Mouse (Mus musculus): Measurements from ENCODE around the gene Anln.
"Not testable (repeated sequence)": the region's sequence is repeated elsewhere in the genome, so short reads cannot be mapped to it uniquely, and the experiment has no call there.

Anln gene

DNA sequence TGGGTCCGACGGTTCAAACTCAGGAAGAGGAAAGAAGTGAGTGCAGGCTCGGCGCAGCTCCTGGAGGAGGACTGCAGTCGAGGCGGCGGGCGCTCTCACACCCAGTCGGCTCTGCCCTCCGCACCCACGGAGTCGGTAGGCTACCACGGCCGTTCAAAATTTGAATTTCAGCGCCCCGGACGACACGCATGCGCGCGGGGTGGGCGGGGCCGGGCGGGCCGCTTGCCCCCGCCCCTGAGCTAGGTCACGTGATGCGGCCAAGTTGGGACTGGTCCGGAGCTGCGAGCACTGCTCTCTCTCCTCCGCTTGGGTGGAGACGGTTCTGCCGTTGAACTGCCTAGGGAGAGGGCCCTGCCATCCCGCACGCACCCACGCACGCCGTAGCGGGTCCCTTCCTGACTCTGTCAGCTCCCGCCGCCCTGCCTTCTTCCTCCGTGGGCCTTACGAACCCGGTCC, at the start of gene Anln:
Anln (minus strand) TSS at position 168 of the 456 bp plus-strand sequence.
- peak; percentile 65 for DNase-seq (ENCODE audit: low read depth)

DNA sequence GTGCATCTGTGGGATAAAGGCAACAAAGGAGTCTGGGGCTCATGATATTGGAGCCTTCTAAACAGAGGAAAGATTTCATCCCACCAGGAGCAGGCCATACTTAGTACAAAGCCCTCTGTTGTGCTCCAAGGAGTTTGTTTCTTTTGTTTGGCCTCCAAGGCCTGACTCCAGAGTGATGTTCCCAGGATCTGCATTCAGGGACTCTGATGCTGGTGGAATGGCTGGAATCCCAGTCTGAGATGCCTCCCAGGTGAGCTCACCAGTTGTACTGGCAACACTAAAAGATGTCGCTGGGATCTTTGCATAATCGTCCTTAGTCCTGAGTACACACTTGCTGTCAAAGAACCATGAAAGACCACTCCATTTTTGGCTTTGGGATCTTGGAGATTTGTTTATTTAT, 45.1 kb upstream of the Anln start:
- no peak for DNase-seq (ENCODE audit: low read depth)

DNA sequence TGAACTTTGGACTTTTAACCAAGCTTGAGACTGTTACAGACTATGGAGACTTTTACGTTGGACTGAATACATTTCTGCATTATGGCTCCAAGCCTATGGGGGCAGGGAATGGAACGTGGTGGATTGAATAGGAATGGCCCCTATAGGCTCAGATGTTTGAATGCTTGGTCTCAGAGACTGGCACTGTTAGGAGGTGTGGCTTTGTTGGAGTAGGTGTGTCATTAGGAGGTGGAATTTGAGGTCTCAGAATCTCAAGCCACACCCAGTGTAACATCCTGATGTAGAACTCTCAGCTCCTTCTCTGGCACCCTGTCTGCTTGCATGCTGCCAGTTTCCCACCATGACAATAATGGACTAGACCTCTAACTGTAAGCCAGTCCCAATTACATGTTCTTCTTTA, 44.2 kb upstream of the Anln start:
- no peak for DNase-seq (ENCODE audit: low read depth)

DNA sequence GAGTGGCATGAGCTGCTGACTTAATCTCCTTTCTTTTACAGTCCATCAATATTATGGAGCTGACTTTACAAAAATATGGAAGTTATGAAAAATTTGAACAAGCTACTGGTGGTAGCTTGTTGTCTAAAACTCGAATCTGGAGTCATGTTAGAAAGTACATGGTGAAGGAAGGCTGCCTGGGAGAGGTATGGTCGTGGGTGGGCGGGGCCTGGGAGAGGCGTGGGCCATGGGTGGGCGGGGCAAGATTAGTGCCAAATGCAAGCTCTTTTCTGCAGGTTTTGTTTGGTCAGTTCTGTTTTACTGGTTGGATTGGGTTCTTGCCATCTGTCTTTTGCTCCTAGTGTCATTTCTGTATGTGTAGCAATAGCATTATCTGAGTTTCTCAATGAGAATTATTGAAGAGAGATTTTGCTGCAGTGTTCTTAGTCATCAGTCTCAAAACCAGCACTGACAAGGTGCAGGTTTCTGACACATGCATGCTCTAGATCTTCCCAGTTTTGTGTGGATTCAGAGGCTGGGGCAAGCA, 41.4 kb upstream of the Anln start:
- DNase-seq (ENCODE audit: low read depth) = no peak

DNA sequence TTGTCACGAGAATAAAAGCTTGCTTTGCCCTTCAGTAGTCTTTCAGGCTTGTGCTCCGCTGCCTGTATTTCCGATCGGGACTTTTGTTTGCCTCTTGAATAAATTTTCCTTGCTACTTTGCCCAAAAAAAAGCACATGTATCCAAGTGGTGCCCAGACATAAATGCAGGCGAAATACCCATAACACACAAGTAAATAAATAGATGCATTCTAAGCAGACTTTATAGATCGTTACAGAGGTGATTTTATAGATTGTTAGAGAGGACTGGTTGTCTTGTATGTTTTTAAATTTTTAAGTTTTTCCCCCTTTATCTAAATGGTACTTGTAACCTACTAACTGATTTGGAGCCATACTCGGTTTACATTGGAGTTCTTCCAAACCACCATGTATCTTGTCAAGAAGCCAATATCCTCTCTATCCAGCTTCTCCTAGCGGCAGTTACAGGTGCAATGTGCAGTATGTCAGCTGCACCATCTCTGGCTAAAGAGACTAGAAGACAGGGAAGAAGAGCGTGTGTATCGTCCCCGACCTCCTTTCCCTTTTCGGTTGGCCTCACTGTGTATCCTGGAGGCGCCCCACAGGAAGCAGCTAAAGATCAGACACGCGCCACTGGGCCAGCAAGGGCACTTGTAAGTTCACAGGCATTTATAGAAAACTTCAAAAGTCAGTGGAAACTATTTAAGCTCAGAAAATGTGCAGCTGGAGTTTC, 40.7 kb upstream of the Anln start:
- DNase-seq (ENCODE audit: low read depth) = no peak

DNA sequence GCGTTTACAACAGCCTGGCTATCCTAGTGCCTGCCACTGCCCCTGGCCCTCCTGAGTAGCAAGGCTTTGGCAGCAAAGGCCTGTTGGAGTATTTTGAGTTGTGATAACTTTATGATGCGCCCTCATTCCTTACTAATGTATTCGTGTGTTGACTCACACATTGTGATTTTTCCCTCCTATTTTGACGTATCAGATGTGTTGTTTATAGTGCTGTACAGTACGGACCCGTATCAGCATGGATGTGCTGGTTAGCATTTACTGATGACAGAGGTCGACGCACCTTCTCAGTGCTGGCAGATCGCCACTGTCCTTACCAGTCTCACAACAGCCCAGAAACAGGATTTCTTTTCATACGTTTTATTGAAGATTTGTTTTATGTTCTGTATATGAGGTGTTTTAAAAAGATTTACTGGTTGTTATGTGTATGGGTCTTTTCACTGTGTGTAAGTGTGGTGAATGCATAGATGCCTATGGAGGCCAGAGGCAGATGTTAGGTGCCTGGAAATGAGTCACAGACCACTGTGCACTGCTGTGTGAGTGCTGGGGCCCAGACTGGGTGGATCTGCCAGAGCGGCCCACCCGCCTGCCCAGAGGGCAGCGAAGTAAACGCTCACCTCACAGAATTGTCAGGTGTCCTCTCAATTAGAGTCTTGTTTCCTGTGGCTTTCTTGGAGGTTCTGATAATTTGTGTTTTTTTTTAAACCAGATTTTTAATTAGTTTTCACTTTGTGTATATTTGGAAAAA, 39.9 kb upstream of the Anln start:
- DNase-seq (ENCODE audit: low read depth) = no peak

DNA sequence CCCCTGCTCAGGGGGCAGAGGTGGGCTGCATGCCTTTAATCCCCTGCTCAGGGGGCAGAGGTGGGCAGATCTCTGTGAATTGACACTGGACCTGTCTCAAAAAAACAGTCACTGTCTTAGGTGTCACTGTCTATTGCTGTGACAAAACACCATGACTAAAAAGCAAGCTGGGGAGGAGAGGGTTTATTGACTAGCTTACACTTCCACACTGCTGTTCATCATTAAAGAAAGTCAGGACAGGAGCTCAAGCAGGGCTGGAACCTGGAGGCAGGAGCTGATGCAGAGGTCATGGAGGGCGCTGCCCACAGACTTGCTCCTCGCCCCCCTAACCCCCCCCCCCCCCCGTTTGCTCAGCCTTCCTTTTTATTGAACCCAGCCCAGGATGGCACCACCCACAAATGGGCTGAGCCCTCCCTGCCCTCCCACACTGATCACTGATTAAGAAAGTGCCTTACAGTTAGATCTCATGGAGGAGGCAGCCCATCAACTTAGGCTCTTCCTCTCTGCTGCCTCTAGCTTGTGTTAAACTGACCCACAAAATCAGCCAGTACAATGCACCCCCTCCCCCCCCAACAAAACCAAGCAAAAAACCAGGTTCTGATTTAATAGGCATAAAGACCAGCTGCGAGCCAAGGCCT, 39.2 kb upstream of the Anln start:
- DNase-seq (ENCODE audit: low read depth) = no peak

DNA sequence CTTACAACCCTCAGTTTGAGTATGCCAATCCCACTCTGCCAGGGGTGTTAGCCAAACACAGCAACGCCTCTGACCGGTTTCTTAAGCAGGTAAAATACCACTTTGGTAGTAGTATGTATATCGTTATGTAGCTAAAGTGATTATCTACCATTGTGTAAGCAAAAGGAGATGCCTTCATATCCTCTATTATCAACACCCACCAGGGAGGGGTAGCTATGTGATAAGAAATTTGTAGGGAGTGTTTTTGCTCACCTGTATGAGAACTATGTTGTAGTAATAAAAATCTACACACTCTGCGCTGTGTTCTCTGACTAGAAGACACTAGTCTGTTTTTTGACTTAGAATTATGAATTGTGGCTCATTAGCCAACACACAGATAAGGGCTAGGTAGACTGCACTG, 35.7 kb upstream of the Anln start:
- no peak for DNase-seq (ENCODE audit: low read depth)

DNA sequence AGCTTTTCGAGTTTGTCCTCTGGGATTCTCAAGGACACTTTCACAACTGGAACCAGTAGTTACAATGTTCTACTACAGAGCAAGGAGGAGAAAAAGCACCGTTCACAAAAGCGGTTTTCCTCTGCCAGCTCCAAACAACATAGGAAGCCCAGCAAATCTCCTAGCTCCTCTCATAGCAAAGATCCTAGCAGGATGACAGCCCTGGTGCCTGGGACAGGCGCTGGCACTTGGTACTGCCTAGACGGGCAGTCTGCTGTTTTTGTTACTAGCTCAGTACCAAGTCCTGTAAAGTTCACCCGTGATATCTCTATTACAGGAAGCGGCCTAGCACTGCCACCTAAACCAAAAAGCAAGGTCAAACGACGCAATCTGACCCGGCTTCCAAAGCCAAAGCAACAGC, 35.2 kb upstream of the Anln start:
- no peak for DNase-seq (ENCODE audit: low read depth)

DNA sequence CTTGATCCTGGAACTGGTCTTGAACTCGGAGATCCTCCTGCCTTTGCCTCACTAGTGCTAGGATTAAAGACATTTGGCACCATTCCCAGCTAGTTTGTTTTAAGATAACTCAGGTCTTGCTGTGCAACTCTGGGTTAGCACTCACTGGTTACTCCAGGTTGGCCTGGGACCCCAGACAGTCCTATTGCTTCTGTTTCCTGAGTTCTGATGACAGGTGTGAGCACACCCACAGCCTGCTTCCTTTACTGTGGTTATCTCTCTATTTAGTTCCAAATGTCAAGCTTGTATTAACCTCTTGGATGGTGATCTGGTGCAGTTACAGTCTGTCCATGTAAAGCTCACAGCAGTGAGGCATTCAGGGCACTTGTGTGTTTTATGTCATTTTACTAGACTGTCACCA, 34.5 kb upstream of the Anln start:
- DNase-seq (ENCODE audit: low read depth) = no peak

DNA sequence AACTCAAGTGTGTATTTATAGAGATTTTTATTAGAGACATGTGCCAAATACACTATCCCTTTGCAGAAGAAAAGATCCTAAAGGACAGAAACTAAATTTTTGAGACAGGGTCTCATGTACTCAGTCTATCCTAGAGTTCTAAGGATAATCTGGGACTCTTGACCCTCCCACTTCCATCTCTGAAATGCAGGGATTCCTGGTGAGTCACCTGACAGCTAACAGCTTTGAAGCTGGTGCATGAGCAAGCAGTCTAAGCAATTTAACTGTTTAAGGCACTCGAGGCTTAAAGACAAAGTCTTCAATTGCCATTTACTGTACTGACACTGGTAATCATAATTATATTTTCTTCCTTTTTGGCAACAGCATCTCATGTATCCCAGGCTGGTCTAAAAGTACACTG, 33.6 kb upstream of the Anln start:
- no peak for DNase-seq (ENCODE audit: low read depth)

DNA sequence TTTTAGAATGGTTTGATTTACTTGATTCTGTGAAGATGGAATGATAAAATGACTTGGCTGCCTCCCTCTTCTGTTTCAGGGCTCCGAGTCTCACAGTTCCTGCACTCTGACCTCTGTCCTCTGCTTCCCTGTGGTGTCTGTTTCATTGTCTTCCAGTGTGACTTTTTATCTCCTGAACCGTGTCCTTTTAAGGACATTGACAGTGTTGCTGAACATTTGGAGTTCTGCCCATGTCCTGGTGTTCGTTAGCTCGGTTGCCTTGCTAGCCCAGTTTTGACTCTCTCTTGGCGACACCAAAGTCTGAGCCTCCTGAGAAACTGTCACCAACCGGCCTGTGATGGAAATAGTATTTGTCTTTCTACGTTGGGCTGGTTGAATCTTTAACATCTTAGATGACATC, 31.5 kb upstream of the Anln start:
- no peak for DNase-seq (ENCODE audit: low read depth)

DNA sequence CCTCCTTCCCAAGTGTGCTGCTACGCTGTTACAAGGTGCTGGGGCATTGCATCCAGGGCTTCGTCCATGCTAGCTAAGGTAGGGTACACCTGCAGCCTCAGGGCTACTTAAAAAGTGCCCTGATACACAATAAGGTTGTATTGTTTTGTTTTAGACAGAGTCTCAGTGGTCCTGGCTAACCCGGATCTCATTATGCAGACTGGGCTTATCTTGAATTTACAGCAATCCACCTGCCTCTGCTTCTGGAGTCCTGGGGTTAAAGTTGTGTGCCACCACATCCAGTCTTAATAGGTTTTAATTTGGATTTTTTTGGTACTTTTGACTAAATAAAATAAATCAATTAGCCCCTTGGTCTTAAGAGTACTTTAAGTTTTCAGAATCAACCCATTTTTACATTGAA, 30.9 kb upstream of the Anln start:
- no peak for DNase-seq (ENCODE audit: low read depth)

DNA sequence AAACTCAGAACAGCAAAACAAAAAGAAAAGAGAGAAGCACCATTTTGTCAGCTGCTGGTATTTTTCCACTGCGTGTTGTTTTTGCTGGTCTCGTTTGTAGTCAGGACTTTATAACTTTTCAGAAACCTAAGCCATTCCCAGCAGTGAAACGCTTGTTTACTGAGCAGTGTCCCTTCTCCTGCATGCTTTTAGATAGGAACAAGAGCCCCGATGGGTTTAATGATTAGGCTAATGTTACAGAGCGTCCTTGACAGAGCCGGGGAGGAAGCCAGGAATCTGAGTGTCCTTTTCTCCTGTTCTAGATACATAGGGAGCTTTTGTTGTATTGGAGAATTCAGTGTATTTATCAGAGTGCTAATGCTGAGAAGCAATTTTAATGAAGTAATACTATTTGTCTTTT, 28.6 kb upstream of the Anln start:
- DNase-seq (ENCODE audit: low read depth) = no peak

DNA sequence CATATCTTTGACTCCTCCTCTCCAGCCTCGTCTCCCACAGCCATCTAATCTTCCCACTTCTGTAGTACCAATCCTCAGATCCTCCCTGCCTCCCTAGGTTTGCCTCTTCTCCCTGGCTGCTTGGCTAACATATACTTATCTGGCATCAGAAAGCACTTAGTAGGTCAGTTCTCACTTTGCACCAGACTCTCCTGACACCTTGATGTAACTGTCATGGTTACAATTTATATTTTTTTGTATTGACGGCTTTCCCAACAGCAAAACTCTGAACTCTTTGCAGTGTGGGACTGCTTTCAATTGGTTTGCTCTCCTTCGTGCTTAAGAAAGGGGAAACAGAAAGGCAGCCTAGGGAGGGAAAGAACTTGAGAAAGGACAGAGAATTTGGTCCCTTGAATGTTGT, 27.2 kb upstream of the Anln start:
- DNase-seq (ENCODE audit: low read depth) = no peak

DNA sequence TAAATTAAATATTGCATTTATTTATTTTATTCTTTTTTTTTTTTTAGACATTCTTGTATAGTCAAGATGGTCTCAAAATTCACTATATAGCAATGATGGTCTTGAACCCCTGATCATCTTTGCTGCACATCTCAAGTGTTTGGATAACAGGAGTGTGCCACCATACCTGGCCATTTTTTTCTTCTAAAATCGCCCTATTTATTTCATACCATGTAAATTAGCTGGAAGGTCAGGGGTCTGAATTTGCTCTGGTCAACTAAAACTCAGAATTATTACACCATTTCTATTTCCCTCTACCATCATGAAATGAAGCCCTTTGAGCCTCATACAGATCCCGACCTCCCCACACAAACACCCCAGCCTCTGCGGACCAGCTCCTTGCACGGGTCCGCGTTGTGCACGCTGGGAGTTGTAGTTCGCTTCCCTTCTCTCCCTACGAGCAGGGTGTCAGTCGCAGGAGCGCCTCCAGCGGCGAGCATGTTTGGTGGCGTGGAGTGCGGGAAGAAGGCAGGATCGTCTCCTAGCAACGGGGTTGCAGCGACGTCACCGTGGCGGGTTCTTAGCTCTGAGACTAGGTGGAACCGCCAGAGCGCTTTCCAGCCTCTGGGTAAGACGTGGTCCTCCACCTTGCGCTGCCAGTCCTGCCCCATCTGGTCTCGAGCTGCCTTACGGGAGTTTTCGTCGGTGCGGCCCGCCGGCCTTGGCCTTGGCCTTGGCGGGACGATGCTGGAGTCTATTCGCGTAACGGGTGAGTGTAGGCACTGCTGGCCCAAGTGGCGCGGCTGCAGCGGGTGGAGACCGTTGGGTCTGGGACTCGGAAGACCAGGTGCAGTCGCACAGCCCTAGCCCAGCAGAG, 22.2 kb upstream of the Anln start, which contains the start of gene 9530077C05Rik:
9530077C05Rik (plus strand) TSS at position 512 of the 856 bp plus-strand sequence.
- peak; percentile 89 for DNase-seq (ENCODE audit: low read depth)

DNA sequence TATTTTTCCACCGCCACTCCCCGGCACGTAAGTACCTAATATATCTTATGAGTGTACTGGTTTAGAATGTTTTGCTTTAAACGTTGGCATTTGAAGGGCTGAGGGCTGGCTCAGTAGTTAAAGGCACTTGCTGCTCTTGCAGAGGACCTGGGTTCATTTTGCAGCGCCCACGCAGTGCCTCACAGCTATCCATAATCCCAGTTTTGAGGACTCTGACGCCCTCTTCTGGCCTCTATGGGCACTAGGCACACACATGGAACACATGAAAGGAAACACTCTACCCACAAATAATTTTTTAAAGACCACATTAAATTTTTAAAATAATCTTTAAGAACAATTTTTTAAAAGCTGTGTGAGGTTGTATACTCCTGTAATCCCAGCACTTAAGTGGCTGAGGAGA, 20.5 kb upstream of the Anln start:
- DNase-seq (ENCODE audit: low read depth) = no peak

DNA sequence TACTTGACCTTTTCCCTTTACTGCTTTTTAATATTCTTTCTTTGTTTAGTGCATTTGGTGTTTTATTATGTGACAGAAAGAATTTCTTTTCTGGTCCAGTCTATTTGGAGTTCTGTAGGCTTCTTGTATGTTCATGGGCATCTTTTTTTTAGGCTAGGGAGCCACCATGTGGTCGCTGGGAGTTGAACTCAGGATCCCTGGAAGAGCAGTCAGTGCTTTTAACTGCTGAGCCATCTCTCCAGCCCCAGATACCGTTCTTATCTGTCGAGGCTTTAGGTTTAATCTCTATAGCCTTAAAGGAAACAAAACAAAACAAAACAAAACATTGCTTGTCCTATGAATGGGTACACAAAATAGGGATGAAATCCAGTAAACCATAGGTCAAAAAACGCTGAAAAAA, 19.4 kb upstream of the Anln start:
- DNase-seq (ENCODE audit: low read depth) = not testable (repeated sequence)

DNA sequence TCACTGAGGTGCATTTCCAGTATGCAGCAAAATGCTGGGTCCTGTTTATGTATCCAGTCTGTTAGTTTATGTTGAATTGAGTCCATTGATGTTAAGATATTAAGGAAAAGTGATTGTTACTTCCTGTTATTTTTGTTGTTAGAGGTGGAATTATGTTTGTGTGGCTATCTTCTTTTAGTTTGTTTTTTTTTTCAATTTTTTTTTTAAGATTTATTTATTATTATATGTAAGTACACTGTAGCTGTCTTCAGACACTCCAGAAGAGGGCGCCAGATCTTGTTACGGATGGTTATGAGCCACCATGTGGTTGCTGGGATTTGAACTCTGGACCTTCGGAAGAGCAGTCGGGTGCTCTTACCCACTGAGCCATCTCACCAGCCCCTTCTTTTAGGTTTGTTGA, 18.6 kb upstream of the Anln start:
- not testable (repeated sequence) for DNase-seq (ENCODE audit: low read depth)

DNA sequence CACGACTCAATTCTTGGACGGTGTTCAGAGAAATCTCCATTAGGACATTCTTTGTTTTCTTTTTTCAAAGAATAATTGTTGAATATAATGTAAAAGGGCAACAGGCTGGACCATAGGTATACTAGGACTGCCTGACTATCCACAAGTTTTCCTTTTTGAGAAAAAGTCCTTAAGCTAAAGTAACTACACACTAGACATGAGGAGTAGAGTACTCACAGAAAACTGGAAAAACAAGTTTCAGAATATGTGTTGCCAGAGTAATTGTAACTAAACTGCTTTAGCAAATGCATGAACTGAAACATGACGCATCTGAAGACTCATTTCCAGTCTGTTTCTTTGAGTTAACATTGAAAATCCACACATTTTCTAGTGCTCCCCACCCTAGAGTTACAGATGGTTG, 16.4 kb upstream of the Anln start:
- DNase-seq (ENCODE audit: low read depth) = no peak

DNA sequence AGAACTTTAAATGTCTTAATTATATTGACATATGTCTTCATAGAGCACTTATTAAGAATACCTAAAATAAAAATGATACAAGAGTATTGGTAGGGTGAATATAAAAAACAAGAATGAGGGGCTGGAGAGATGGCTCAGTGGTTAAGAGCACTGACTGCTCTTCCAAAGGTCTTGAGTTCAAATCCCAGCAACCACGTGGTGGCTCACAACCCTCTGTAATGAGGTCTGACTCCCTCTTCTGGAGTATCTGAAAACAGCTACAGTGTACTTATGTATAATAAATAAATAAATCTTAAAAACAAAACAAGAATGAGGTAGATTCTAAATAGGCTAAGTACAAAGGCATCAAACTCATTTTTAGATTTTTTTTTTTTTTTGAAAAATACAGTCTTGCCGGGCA, 14.5 kb upstream of the Anln start:
- DNase-seq (ENCODE audit: low read depth) = not testable (repeated sequence)

DNA sequence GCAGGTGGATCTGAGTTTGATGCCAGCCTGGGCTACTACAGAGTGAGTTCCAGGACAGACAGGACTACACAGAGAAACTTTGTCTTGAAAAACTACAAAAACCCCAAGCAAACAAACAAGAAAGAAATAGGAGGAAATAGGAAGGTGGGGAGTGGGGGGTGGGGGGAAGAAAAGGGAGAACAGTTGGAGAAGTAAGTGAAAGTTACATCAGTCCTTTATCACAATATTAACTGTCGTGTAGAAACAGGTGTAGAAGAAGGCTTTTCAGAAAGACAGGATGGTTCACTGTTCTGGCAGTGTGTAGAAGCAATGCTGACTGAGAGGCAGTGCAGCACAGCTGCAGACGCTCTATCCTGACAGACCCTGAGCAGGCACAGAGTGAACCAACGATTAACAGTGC, 14.0 kb upstream of the Anln start:
- no peak for DNase-seq (ENCODE audit: low read depth)

Measured in fibroblast of lung, adult 2 months (primary cell).